Mouse (Mus musculus) spleen, adult 2 months (tissue): ENCODE data around the gene Zfp280d. TPM values are rescaled to one million over a fixed set of nuclear protein-coding genes. Genes with fewer than 3 reads are reported as not detected.

ENCODE experiments used
- DNase-seq, 2 experiments: peaks; one replicate each; pipeline versions ENCODE4 v3.0.0 to v3.0.0-alpha.2; 2012 to 2021; ENCODE audit warnings: low spot score in 2 of 2, low read depth in 1 of 2
- H3K27ac ChIP-seq: fragments of 200-500 bp; 2 replicates; pipeline ENCODE4 v1.5.1; 2012; ENCODE audit warnings: low read length, inconsistent platforms; ENCODE audit not compliant: insufficient read depth
- H3K27me3 ChIP-seq: fragments of 200-500 bp; 2 replicates; pipeline ENCODE4 v1.6.1; 2012; ENCODE audit warnings: mild to moderate bottlenecking, moderate library complexity, low read length, inconsistent platforms; ENCODE audit not compliant: control insufficient read depth, insufficient read depth
- H3K36me3 ChIP-seq: fragments of 200-500 bp; 2 replicates; pipeline ENCODE4 v1.6.1; 2012; ENCODE audit warnings: mild to moderate bottlenecking, low read length, inconsistent platforms; ENCODE audit not compliant: control insufficient read depth, insufficient read depth
- H3K4me1 ChIP-seq: fragments of 200-500 bp; 2 replicates; pipeline ENCODE4 v1.6.1; 2011; ENCODE audit warnings: inconsistent platforms; ENCODE audit not compliant: control insufficient read depth, insufficient read depth, insufficient read length
- H3K4me3 ChIP-seq: fragments of 200-500 bp; 2 replicates; pipeline ENCODE4 v1.5.1; 2011; ENCODE audit warnings: mild to moderate bottlenecking, inconsistent platforms; ENCODE audit not compliant: insufficient read depth, insufficient read length; ENCODE audit errors: extremely low read depth
- CTCF ChIP-seq: fragments of 200-500 bp; IDR thresholded peaks from 2 replicates; pipeline ENCODE4 v1.5.1; 2011; ENCODE audit warnings: mild to moderate bottlenecking, inconsistent platforms; ENCODE audit not compliant: insufficient read depth, insufficient read length, insufficient replicate concordance; ENCODE audit errors: extremely low read depth
- POLR2A ChIP-seq: fragments of 200-500 bp; IDR thresholded peaks from 2 replicates; pipeline ENCODE4 v1.6.1; 2011; ENCODE audit warnings: low read depth, low read length, inconsistent platforms
- WGBS: fragments of 180-500 bp; shearing (Covaris S2); methylation state at CpG from one replicate; pipeline ENCODE4 v1.1.7; 2018; 5-methylcytosine and 5-hydroxymethylcytosine counted together
- polyA plus RNA-seq: library from polyadenylated mRNA; depleted of rRNA; stranded (reverse); fragments of >200 nt; gene quantifications from 2 replicates; pipeline ENCODE4 v1.2.3, GENCODE M21; 2012

Zfp280d gene
- polyA plus RNA-seq, 1 experiment, result 6.8 TPM

DNA sequence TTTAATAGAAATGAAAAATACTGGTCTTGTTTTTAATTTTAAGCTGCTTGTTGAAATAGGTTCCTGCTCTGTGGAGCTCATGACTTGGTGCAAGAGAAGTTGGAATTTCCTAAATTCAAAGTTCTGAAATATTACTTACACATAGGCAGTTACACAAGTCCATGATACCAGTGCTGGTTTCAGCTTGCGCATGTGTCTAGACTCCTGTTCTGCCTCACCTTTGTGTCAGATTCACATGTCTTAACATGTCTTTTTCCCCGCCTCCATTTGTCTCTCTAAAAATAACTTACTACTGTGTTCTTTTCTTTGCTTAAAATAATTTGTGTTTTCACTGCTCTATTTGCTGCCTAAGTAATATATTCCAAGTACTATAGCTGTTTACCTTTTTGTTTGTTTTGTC is 64.5 kb downstream of the Zfp280d start:
- Histone ChIP-seq H3K4me3 (no peak overlapping the region), H3K27ac (no peak overlapping the region), H3K4me1 (no peaks in the 10 kb centered on the region), H3K36me3 (peaks cover 11% of the 10 kb centered on the region), H3K27me3 (no peaks in the 10 kb centered on the region)
- WGBS, result 96% methylated on average over 2 of the region's 2 CpGs
- no peak for DNase-seq
- no peak for TF ChIP-seq CTCF
- TF ChIP-seq POLR2A, result no peak

DNA sequence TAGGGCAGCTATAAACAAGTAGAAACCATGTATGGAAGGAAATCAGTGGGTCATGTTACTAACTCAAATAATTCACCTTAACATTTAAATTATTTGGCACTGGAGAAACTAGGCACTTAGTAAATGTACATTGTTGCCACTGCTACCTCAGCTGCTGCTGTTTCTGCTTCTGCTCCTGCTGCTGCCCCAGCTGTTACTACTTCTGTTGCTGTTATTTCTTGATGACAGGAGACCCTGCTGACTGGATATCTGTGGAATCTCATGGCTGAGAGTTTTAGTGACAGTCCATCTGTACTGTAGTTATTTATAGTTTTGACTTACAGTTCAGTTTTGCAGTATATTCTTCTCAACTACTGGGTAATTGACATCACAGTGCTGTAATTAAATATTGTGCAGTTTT is 69.2 kb downstream of the Zfp280d start:
- Histone ChIP-seq H3K27me3 (no peaks in the 10 kb centered on the region), H3K4me3 (no peak overlapping the region), H3K27ac (no peak overlapping the region), H3K36me3 (peaks cover 6% of the 10 kb centered on the region; the same call in 1 of the 2 replicates), H3K4me1 (no peaks in the 10 kb centered on the region)
- TF ChIP-seq POLR2A, result no peak
- DNase-seq, result no peak

DNA sequence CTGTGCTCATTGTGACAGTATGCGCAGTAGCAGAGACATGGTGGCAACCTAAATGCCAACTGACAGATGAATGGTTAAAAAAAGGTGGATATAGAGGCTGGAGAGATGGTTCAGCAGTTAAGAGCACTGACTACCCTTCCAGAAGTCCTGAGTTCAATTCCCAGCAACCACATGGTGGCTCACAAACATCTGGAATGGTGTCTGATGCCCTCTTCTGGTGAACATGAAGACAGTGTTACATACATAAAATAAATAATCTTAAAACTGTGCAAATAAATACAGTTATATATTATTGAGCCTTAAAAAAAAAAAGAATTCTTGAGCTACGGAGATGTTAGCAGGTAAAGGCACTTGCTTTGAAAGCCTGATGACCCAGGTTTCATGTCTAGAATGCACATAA is 97.7 kb downstream of the Zfp280d start:
- TF ChIP-seq CTCF, result no peak
- Histone ChIP-seq H3K27ac (no peak overlapping the region; the same call in 1 of the 2 replicates), H3K36me3 (no peaks in the 10 kb centered on the region), H3K27me3 (no peaks in the 10 kb centered on the region), H3K4me3 (no peak overlapping the region), H3K4me1 (no peaks in the 10 kb centered on the region)
- 91% methylated on average over 2 of the region's 2 CpGs for WGBS
- no peak for DNase-seq

DNA sequence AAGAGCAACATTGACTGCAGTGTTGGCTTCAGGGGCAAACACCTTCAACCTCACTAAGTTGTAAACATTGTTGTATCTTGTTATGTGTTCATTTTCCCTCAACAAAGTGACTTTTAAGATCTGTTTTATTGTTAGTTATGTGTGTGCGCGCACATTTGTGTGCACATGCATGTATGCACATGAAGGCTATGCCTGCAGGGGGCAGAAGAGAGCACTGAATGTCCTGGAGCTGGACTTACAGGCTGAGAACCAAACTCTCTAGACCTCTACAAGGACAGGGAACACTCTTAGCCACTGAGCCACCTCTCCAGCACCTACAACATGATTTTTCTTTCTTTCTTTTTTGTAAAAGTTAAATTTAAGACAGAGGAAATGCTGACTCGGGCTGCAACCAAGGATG is 99.4 kb downstream of the Zfp280d start:
- H3K27ac ChIP-seq, result no peak overlapping the region
- DNase-seq, result no peak
- 89% methylated on average over 3 of the region's 3 CpGs for WGBS
- no peaks in the 10 kb centered on the region for H3K36me3 ChIP-seq
- H3K27me3 ChIP-seq, result no peaks in the 10 kb centered on the region
- TF ChIP-seq POLR2A (no peak), CTCF (no peak)
- H3K4me3 ChIP-seq, result no peak overlapping the region
- no peaks in the 10 kb centered on the region for H3K4me1 ChIP-seq

DNA sequence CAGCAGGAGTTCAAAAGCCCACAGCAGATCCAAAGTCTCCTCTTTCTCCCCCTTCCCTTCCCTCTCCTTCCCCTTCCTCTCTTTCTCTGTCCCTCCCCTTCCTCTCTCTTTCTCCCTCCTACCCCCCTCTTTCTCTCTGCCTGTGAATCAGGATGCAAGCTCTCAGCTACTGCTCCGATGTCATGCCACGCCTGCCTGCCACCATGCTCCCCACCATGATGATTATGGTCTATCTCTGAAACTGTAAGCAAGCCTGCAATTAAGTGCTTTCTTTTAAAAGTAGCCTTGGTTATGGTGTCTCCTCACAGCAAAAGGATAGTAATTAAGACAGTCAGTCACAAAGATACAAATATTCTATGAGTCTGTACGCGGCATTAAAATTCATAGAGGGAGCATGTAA is 100.3 kb downstream of the Zfp280d start:
- 77% methylated on average over 4 of the region's 4 CpGs for WGBS
- DNase-seq, result no peak
- Histone ChIP-seq H3K27ac (no peak overlapping the region), H3K36me3 (no peaks in the 10 kb centered on the region), H3K4me1 (no peaks in the 10 kb centered on the region), H3K27me3 (no peaks in the 10 kb centered on the region), H3K4me3 (no peak overlapping the region)
- TF ChIP-seq CTCF, result no peak
- no peak for TF ChIP-seq POLR2A

DNA sequence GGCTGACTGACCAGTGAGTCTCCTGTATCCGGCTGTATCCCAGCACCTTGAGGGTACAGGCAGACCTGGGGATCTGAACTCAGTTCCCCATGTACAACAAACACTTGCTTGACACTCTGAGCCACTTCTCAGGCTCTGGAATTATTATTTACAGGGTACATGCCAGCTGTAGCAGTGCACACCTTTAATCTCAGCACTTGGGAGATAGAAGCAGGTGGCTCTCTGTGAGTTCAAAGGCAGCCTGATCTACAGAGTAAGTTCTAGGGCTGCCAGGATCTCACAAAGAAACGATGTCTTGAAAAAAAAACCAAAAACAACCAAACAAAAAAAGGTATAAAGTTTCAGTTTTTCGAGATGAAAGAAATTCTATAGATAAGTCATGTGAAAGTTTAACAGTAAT is 101.0 kb downstream of the Zfp280d start:
- no peaks in the 10 kb centered on the region for H3K36me3 ChIP-seq
- H3K27me3 ChIP-seq, result no peaks in the 10 kb centered on the region
- 79% methylated on average over 3 of the region's 3 CpGs for WGBS
- TF ChIP-seq POLR2A, result no peak
- TF ChIP-seq CTCF, result no peak
- no peak for DNase-seq
- no peaks in the 10 kb centered on the region for H3K4me1 ChIP-seq
- no peak overlapping the region for H3K27ac ChIP-seq
- no peak overlapping the region for H3K4me3 ChIP-seq

DNA sequence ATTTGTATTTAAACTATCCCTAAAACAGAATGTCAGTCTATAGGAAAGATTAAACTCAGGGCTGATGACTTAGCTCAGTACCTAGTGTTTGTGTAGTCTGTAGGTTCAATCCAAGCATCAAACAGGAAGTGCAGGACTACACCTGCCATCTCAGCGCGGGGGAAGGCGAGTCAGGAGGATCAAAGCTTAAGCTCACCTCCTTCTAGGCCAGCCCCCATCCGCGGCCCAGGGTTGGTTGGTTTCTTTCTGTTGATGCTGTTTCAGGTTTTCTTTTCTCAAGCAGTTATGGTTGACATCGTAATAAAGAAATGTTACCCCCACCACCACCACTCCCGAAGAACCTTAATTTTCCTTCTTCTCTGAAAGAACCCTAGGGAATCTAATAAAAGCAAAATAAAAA is 111.1 kb downstream of the Zfp280d start:
- no peak for DNase-seq
- 69% methylated on average over 7 of the region's 7 CpGs for WGBS
- H3K4me3 ChIP-seq, result no peak overlapping the region

More for the DNA sequence above, 111.1 kb downstream of the Zfp280d start:
- Histone ChIP-seq H3K36me3 (no peaks in the 10 kb centered on the region), H3K27ac (no peak overlapping the region), H3K27me3 (no peaks in the 10 kb centered on the region), H3K4me1 (no peaks in the 10 kb centered on the region)
- no peak for TF ChIP-seq POLR2A
- TF ChIP-seq CTCF, result no peak
